Mouse (Mus musculus) thymus, postnatal 25 days (tissue): Measurements from ENCODE around the gene Ssbp3.

Experiments
- DNase-seq: peaks from one replicate; pipeline ENCODE4 v3.0.0; 2022

Ssbp3 gene

GRCm38 (mm10) chr4:106961321-106961720 is 50.8 kb downstream of the Ssbp3 start:
- no peak for DNase-seq

- DNase-seq, result no peak
These were observed 53.9 kb downstream of the Ssbp3 start for GRCm38 (mm10) chr4:106964356-106964755.

GRCm38 (mm10) chr4:106964996-106965395 is 54.5 kb downstream of the Ssbp3 start:
- DNase-seq, result no peak

- DNase-seq, result no peak
These were observed 55.9 kb downstream of the Ssbp3 start for GRCm38 (mm10) chr4:106966443-106966842.

- DNase-seq, result no peak
These were observed 58.4 kb downstream of the Ssbp3 start for GRCm38 (mm10) chr4:106968910-106969309.

- peak; percentile 63 for DNase-seq
These were observed 60.3 kb downstream of the Ssbp3 start for GRCm38 (mm10) chr4:106970786-106971185.

GRCm38 (mm10) chr4:106972061-106972460 is 61.6 kb downstream of the Ssbp3 start:
- DNase-seq, result no peak

- no peak for DNase-seq
These were observed 62.2 kb downstream of the Ssbp3 start for GRCm38 (mm10) chr4:106972461-106973384.

- DNase-seq, result no peak
These were observed 64.8 kb downstream of the Ssbp3 start for GRCm38 (mm10) chr4:106975324-106975723.

GRCm38 (mm10) chr4:106975890-106976289 is 65.4 kb downstream of the Ssbp3 start:
- no peak for DNase-seq

- no peak for DNase-seq
These were observed 66.1 kb downstream of the Ssbp3 start for GRCm38 (mm10) chr4:106976576-106976975.

- DNase-seq, result no peak
These were observed 66.7 kb downstream of the Ssbp3 start for GRCm38 (mm10) chr4:106977218-106977651.

- DNase-seq, result no peak
These were observed 67.9 kb downstream of the Ssbp3 start for GRCm38 (mm10) chr4:106978376-106978775.

GRCm38 (mm10) chr4:106980669-106981068 is 70.2 kb downstream of the Ssbp3 start:
- no peak for DNase-seq

- no peak for DNase-seq
These were observed 71.0 kb downstream of the Ssbp3 start for GRCm38 (mm10) chr4:106981385-106982103.

- no peak for DNase-seq
These were observed 72.0 kb downstream of the Ssbp3 start for GRCm38 (mm10) chr4:106982344-106983121.

GRCm38 (mm10) chr4:106983908-106984515 is 73.5 kb downstream of the Ssbp3 start:
- DNase-seq, result no peak

GRCm38 (mm10) chr4:106985289-106985688 is 74.8 kb downstream of the Ssbp3 start:
- no peak for DNase-seq

- no peak for DNase-seq
These were observed 75.7 kb downstream of the Ssbp3 start for GRCm38 (mm10) chr4:106985899-106986832.

- DNase-seq, result peak; percentile 85
These were observed 77.3 kb downstream of the Ssbp3 start for GRCm38 (mm10) chr4:106987725-106988364.

- no peak for DNase-seq
These were observed 78.4 kb downstream of the Ssbp3 start for GRCm38 (mm10) chr4:106988886-106989225.
